Mouse (Mus musculus) liver, embryonic 14.5 days (tissue): Measurements from ENCODE around the gene Mtmr12.

Experiments
- CTCF ChIP-seq: IDR thresholded peaks from 2 replicates; pipeline ENCODE4 v1.5.1; 2016; ENCODE audit warnings: antibody characterized with exemption, low read depth, control low read depth
- EP300 ChIP-seq: IDR thresholded peaks from 2 replicates; pipeline ENCODE4 v1.6.1; 2016; ENCODE audit warnings: antibody characterized with exemption, low read depth

DNA sequence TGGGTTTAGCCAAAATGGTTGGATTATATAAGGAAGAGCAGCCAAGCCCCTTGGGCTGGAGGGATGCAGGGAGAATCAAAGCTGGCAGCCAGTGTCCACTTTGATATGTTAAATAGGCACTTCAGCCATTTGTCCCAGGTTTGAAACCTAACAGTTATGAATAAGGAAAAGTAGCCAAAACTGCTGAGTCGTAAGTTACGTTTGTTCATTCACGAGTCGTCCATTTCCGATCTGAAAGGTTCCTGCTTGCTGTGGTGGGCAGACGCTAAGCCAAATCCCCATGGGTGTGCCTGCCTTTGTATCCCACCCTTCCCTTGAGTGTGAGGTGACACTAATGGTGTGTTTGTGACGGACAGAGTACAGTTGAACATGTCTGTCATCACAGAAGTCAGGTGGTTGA is 106.6 kb downstream of the Mtmr12 start:
- TF ChIP-seq CTCF: no peak
- TF ChIP-seq EP300: no peak
